Mouse (Mus musculus) right cerebral cortex, postnatal 25 days (tissue): ENCODE data around the gene Arfgap3.
"Not testable (repeated sequence)": the region's sequence is repeated elsewhere in the genome, so short reads cannot be mapped to it uniquely, and the experiment has no call there.

Source experiments
- DNase-seq: peaks from one replicate; pipeline ENCODE4 v3.0.0; 2022

Arfgap3 gene

GRCm38 (mm10) chr15:83349954-83350711 lies at the start of gene Arfgap3:
Arfgap3 (minus strand) TSS chr15:83350247.
- DNase-seq: peak; percentile 94

GRCm38 (mm10) chr15:83392722-83393121 lies 42.7 kb upstream of the Arfgap3 start:
- no peak for DNase-seq

- no peak for DNase-seq
These were observed 37.9 kb upstream of the Arfgap3 start for GRCm38 (mm10) chr15:83387911-83388310.

- DNase-seq: no peak
These were observed 33.6 kb upstream of the Arfgap3 start for GRCm38 (mm10) chr15:83383633-83384032.

DNA sequence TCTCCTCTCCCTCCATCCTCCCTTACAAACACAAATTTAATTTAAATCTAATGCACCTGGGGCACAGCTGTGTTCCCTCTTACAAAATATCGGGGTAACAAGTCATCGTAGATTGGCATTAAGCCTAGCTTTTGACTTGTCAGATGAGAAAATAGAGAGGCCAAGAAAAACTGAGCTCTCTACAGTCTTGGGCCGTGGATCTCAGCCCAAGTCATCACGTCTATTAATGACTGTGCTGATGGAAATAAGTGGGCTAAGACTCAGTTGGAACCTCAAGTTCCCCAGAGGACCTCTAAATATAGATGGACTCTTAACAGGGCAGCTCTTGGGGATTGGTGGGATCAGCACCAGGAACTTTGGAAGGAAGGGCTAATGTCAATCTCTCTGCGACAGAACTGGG lies 33.1 kb upstream of the Arfgap3 start:
- DNase-seq: no peak

- DNase-seq: no peak
These were observed 32.4 kb upstream of the Arfgap3 start for GRCm38 (mm10) chr15:83382467-83382866.

DNA sequence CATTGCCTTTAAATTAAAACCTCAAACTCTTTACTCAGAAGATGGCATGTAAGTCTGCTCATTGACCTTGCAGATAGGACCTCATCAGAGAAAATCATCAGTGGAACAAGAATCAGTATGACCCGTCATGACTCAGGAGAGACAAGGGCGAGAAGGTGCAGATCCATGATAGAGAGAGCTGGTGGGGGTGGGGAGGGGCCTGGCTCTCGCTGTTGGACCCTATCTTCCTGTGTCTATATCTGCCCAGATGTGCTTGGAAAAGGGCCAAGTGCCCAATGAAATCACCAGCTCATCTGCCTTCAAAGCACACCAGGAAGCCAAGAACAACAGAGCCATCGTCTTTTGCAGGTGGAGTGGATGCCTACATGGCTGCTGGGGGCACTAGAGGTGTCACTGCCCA lies 27.1 kb upstream of the Arfgap3 start:
- no peak for DNase-seq

DNA sequence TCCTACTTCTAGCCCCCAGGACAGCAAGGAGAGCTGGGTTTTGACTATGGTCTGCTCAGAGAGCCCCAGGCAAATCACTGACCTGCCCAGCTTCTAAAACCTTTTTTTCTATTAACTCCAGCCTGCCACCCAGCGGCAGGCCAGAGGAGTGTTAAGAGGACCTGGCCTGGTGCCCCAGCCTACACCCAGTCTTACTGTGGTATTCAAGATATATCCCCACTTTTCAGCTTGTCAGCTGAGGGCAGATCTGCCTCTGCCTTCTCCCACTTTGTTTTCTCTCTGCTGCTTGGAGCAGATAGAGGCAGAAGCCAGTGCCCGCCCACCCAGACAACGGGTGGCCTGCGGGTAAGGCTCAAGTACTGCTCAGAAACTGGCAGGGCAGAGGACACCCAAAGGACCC lies 25.1 kb upstream of the Arfgap3 start:
- DNase-seq: peak; percentile 33

- no peak for DNase-seq
These were observed 24.0 kb upstream of the Arfgap3 start for GRCm38 (mm10) chr15:83374076-83374475.

DNA sequence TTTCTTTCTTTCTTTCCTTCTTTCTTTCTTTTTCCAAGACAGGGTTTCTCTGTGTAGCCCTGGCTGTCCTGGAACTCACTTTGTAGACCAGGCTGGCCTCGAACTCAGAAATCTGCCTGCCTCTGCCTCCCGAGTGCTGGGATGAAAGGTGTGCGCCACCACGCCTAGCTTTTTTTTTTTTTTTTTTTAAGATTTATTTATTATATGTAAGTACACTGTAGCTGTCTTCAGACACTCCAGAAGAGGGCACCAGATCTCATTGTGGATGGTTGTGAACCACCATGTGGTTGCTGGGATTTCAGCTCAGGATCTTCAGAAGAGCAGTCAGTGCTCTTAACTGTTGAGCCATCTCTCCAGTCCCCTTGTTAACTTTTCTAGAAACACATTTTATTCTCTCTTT lies 18.7 kb upstream of the Arfgap3 start:
- not testable (repeated sequence) for DNase-seq

DNA sequence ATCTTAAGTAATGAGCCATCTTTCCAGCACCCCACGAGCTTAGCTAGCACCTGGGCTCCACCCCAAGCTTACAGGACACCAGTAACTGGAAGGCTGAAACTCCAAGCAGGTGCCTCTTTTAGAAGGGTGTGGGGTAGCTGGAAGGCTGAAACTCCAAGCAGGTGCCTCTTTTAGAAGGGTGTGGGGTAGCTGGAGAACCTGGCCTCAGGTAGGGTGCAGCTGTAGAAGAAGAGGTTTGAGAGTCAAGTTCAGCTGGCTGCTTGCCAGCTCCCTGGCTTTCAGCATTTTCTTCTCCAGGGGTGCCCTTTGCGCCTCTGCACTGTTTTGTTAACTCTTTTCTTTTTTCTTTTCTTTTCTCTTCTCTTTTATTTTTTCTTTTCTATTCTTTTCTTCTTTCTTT lies 18.2 kb upstream of the Arfgap3 start:
- DNase-seq: no peak

- DNase-seq: peak; percentile 52
These were observed 17.0 kb upstream of the Arfgap3 start for GRCm38 (mm10) chr15:83366933-83367552.

DNA sequence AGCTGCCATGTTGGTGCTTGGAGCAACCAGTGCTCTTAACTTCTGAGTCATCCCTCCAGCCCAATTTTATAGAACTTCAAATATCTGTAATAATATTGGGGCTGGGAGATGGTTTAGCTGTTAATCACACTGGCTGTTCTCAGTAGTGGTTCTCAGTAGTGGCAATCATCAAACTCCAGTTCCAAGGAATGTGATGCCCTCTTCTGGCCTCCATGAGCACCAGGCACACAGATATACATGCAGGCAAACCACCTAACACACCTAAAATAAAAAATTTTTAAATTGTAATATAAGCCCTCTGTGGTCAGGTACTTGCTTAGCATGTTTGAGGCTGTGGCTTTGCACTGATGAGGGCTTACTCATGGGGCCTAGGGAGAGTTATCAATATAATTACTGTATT lies 15.7 kb upstream of the Arfgap3 start:
- no peak for DNase-seq

- no peak for DNase-seq
These were observed 14.1 kb upstream of the Arfgap3 start for GRCm38 (mm10) chr15:83364194-83364593.

DNA sequence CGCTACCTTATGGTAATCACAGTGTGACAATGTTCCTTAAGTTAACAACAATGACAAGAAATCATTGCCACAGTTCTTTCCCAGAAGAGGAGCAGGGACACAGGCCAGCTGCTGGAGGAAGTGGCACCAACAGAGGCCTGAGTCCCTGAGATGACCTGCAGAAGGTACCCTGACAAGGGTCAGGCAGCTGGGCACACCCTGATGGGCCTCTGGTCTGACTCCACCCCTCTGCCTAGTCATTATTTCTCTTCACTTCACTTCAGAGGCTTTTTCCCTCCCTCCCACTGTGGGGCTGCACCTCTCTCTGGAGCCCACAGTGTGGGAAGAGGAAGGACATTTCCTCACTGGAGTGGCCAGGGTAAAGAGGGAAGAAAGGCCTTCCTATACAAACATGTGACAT lies 12.8 kb upstream of the Arfgap3 start:
- not testable (repeated sequence) for DNase-seq

DNA sequence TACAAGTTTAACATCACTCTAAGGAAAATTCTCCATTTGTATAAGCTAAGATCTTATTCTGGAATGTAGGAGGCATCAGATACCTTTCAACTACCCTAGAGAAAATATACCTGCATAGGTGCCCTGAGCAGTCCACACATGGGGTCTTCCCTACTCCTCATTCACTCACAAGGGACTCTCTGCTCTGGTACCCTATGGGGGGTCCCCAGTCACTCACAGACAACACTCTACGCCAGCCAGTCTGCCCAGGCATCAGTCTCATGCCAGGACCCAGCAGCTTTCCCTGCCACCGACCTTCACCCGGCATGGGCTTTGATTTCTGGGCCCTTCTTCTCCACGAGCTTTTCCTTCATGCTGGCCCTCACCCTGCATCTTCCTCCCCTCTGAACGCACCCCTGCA lies 10.9 kb upstream of the Arfgap3 start:
- not testable (repeated sequence) for DNase-seq

GRCm38 (mm10) chr15:83360140-83360539 lies 10.1 kb upstream of the Arfgap3 start:
- DNase-seq: no peak

DNA sequence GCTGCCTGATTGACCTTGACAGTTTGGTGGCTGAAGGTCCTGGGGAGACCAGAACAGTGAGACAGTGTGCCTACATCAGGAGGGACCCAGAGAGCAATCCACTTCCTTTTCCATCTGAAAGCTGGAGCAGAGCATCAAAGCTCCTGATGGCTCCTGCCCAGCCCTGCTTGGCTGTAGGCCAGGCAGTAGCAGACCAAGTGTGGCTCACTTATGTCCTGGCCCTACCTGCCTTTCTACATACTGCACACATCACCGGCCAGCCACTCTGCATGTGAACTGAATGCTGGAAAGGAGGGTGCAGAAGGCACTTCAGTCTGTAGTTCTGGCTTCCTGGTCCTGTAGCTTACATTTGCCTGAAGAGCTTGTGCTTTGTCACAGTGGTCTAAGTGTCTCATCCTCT lies 8.4 kb upstream of the Arfgap3 start:
- no peak for DNase-seq

GRCm38 (mm10) chr15:83351546-83351945 lies 1.5 kb upstream of the Arfgap3 start:
- no peak for DNase-seq

GRCm38 (mm10) chr15:83350859-83351258 lies 812 bp upstream of the Arfgap3 start:
- no peak for DNase-seq

DNA sequence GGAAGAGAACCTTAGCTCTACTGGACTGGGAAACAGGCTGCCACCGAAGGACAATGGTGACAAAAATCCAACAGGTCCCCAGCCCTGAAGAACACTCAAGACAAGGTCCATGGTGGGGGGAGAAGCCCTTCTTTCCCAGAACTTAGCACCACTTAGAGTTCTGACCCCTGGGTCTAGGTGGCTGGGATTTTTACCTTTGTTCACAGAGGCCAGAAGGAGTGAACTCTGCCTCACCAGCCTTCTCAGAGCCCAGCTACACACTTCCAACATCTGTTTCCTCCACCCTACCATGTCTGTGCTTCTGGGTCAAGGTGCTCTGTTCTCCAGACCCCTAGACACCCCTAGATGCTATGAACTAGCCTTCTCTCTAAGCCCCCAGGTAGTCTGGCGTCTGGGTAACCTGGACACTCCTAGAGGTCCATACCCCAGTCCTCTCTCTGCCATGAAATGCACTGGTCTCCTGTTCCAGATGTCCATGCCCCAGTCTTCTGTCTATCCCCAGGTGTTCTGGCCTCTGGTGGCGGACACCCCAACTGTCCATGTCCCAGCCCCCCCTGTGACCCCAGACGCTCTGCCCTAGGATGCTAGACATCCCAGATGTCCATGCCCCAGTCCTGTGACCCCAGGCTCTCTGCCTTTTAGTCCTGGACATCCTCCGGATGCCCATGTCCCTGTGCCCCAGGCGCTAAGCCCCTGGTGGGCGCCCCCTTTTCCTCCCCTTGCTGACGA lies 658 bp downstream of the Arfgap3 start:
- DNase-seq: no peak

DNA sequence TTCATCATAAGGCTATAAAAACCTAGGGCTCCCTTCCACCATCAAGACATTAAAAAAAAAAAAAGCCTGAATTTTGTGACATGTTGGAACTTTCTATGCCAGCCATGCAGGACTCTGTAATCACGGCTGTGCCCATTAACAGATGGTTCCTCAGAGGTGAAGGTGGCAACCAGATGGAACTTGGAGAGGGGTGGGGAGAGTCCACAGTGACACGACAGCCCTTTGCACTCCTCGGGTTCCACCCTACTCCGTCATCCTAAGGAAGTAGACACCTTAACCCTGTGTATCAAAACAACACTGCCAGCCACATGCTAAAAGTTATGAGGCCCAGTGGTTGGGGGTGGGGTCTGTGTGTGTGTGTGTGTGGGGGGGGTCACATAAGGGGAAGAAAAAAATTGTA lies 1.3 kb downstream of the Arfgap3 start:
- DNase-seq: no peak

DNA sequence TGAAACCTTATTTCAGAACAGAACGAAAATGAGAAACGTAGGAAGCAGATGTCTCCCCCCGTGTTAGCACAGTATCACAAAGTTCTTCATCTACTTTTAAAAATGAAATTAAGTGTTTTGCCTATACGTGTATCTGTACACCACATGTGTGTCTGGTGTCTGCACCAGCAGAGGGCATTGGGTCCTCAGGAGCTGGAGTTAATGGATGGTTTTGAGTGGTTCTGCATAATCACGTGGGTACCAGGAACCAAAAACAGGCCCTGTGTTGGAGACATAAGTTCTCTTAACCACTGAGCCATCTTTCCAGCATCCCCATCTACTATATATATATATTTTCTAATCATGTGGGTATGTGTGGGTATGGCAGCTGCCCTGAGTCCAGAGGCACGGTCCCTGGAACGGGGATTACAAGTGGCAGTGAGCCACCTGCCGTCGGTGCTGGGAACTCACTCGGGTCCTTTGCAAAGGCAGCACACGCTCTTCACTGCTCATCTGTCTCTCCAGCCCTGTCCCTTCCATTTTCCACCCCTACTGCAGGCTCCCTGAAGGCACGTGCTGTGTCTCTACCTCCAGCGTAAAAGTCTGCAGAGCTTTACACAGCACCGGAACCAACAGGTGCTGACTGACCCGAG lies 4.0 kb downstream of the Arfgap3 start:
- no peak for DNase-seq

DNA sequence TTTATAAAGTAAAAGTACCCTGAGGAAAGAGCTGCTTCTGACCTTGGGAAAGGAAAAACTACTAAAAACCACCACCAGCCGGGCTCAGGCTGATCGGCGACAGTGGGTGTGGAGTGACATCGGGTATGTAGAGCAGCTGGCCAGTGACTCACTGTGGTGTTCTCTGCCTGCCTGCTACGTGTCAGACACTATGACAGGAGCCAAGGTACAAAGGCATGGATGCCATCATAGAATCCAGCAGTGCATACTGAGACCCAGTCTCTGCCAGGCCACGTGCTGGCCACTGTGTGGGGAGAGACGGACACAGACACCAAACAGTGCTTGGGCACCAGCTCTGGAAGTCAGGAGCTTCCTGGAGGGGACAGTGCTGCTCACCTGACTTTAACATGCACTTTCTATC lies 5.1 kb downstream of the Arfgap3 start:
- peak; percentile 25 for DNase-seq
